Mouse (Mus musculus) liver, adult 2 months (tissue): ENCODE measurements around the gene Cx3cr1.

Experiments used
- CTCF ChIP-seq: fragments of 200-500 bp; IDR thresholded peaks from 2 replicates; pipeline ENCODE4 v1.5.1; 2011; ENCODE audit warnings: low read depth, low read length, control low read depth
- POLR2A ChIP-seq: fragments of 200-500 bp; IDR thresholded peaks from 2 replicates; pipeline ENCODE4 v1.6.1; 2011; ENCODE audit warnings: low read length, control low read depth; ENCODE audit not compliant: insufficient read depth; ENCODE audit errors: extremely low read depth

DNA sequence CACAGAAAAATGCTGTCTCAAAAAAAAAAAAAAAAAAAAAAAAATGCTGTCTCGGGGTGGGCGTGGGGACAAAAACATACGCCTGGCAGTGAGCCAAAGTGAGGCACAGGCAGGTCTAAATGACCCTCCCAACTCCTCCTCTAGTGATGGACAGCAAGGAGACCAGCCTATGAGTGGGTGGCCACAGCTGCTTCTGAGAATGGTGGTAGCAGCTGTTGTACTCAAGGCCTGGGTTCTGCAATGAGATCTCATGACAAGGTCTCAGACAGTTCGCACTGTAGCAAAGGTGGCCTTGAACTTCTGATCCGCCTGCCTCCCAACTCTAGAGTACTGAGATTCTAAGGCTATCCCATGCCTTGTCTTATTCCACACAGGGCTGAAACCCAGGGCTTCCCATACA, 128.3 kb downstream of the Cx3cr1 start:
- no peak for TF ChIP-seq CTCF
- no peak for TF ChIP-seq POLR2A
